Mouse (Mus musculus) adrenal gland (tissue): ENCODE data around the gene St3gal6.

Source experiments
- intact Hi-C: fragments of 180-260 bp; cut with DNase I; formaldehyde crosslinking; loops from one replicate; pipeline ENCODE4 v1.15.1; 2025
- long read RNA-seq, 2 experiments: library from polyadenylated mRNA; unstranded; transcript quantifications; one replicate each; pipeline ENCODE4 v2.0.0; 2020; ENCODE audit warnings: borderline replicate concordance in 1 of 2; ENCODE audit not compliant: insufficient replicate concordance in 1 of 2

The St3gal6 gene
- long read RNA-seq, experiment 1, full-length matches to known transcripts = 2 of 7 reads
- long read RNA-seq, experiment 1, partial matches to known transcripts = 2 of 7 reads
- long read RNA-seq, experiment 1, other reads (novel, unspliced or antisense) = 3 of 7 reads
- long read RNA-seq, experiment 2, full-length matches to known transcripts = 1 of 1 reads
- long read RNA-seq, experiment 2, partial matches to known transcripts = 0 of 1 reads
- long read RNA-seq, experiment 2, other reads (novel, unspliced or antisense) = 0 of 1 reads

GRCm38 (mm10) chr16:58523972-58524850 lies at the start of gene St3gal6:
Gene St3gal6, minus strand, starts transcription at chr16:58524243.
- intact Hi-C loops = loop anchor here (5.0 kb wide), 1 partner anchor 52 kb away; no protein-coding TSS in a partner anchor

GRCm38 (mm10) chr16:58570694-58571264 lies 46.7 kb upstream of the St3gal6 start:
- intact Hi-C loops = no loop called here

GRCm38 (mm10) chr16:58561196-58561595 lies 37.2 kb upstream of the St3gal6 start:
- intact Hi-C loops = no loop called here

- intact Hi-C loops = no loop called here
These were observed 32.2 kb upstream of the St3gal6 start for GRCm38 (mm10) chr16:58556067-58556830.

GRCm38 (mm10) chr16:58554673-58555072 lies 30.6 kb upstream of the St3gal6 start:
- intact Hi-C loops = no loop called here

GRCm38 (mm10) chr16:58548042-58548441 lies 24.0 kb upstream of the St3gal6 start:
- intact Hi-C loops = no loop called here

GRCm38 (mm10) chr16:58546128-58546527 lies 22.1 kb upstream of the St3gal6 start:
- intact Hi-C loops = no loop called here

- intact Hi-C loops = no loop called here
These were observed 15.4 kb upstream of the St3gal6 start for GRCm38 (mm10) chr16:58539490-58539889.

- intact Hi-C loops = no loop called here
These were observed 15.0 kb upstream of the St3gal6 start for GRCm38 (mm10) chr16:58539011-58539410.

GRCm38 (mm10) chr16:58536076-58536475 lies 12.0 kb upstream of the St3gal6 start:
- intact Hi-C loops = no loop called here

GRCm38 (mm10) chr16:58535236-58535635 lies 11.2 kb upstream of the St3gal6 start:
- intact Hi-C loops = no loop called here

GRCm38 (mm10) chr16:58534245-58535142 lies 10.5 kb upstream of the St3gal6 start:
- intact Hi-C loops = no loop called here

GRCm38 (mm10) chr16:58533742-58534141 lies 9.7 kb upstream of the St3gal6 start:
- intact Hi-C loops = no loop called here

- intact Hi-C loops = no loop called here
These were observed 9.2 kb upstream of the St3gal6 start for GRCm38 (mm10) chr16:58533254-58533653.

- intact Hi-C loops = no loop called here
These were observed 8.5 kb upstream of the St3gal6 start for GRCm38 (mm10) chr16:58532511-58532910.

- intact Hi-C loops = no loop called here
These were observed 3.8 kb upstream of the St3gal6 start for GRCm38 (mm10) chr16:58527817-58528216.

- intact Hi-C loops = no loop called here
These were observed 2.7 kb upstream of the St3gal6 start for GRCm38 (mm10) chr16:58526729-58527128.

GRCm38 (mm10) chr16:58525832-58526231 lies 1.8 kb upstream of the St3gal6 start:
- intact Hi-C loops = no loop called here

- intact Hi-C loops = loop anchor here (5.0 kb wide), 1 partner anchor 51 kb away; no protein-coding TSS in a partner anchor
These were observed 791 bp downstream of the St3gal6 start for GRCm38 (mm10) chr16:58523044-58523859.
